Mouse (Mus musculus) hindbrain, embryonic 16.5 days (tissue): ENCODE measurements around the gene Dirc2. TPM values are rescaled to one million over a fixed set of nuclear protein-coding genes. Genes with fewer than 3 reads are reported as not detected.
A peak's percentile ranks its signal among the peaks of the same experiment; 100 is the strongest.

Experiments used
- ATAC-seq: fragments of 200-750 bp; cut with Nextera tagmentation; 2 replicates; pipeline ENCODE4 v1.8.0; 2017; ENCODE audit warnings: moderate TSS enrichment, moderate library complexity
- H3K27ac ChIP-seq: fragments of 300-500 bp; sonication (generic); 2 replicates; pipeline ENCODE4 v1.5.1; 2014; ENCODE audit warnings: low read depth, mild to moderate bottlenecking, control low read depth, low read length, moderate library complexity
- H3K27me3 ChIP-seq: fragments of 300-500 bp; sonication (generic); replicated peaks from 2 replicates; pipeline ENCODE4 v1.6.1; 2014; ENCODE audit warnings: low read length; ENCODE audit not compliant: control insufficient read depth, insufficient read depth
- H3K36me3 ChIP-seq: fragments of 300-500 bp; sonication (generic); 2 replicates; pipeline ENCODE4 v1.6.1; 2014; ENCODE audit warnings: mild to moderate bottlenecking, low read length, moderate library complexity, mixed read lengths; ENCODE audit not compliant: control insufficient read depth, insufficient read depth
- H3K4me1 ChIP-seq: fragments of 300-500 bp; sonication (generic); 2 replicates; pipeline ENCODE4 v1.6.1; 2014; ENCODE audit warnings: low read depth, low read length; ENCODE audit not compliant: control insufficient read depth, insufficient read depth
- H3K4me2 ChIP-seq: fragments of 300-500 bp; sonication (generic); 2 replicates; pipeline ENCODE4 v1.6.1; 2014; ENCODE audit warnings: mild to moderate bottlenecking, low read length, control low read depth, moderate library complexity
- H3K4me3 ChIP-seq: fragments of 300-500 bp; sonication (generic); 2 replicates; pipeline ENCODE4 v1.5.1; 2014; ENCODE audit warnings: mild to moderate bottlenecking, low read length, control low read depth, moderate library complexity
- H3K9ac ChIP-seq: fragments of 300-500 bp; sonication (generic); 2 replicates; pipeline ENCODE4 v1.6.1; 2014; ENCODE audit warnings: low read depth, mild to moderate bottlenecking, control low read depth, low read length, moderate library complexity
- H3K9me3 ChIP-seq: fragments of 300-500 bp; sonication (generic); 2 replicates; pipeline ENCODE4 v1.6.1; 2014; ENCODE audit warnings: mild to moderate bottlenecking, low read length, moderate library complexity; ENCODE audit not compliant: control insufficient read depth
- WGBS: fragments of 180-500 bp; shearing (Covaris S2); extraction: QIAGEN DNeasy Blood & Tissue Kit; methylation state at CpG from one replicate; pipeline ENCODE4 v1.1.7; 2014; 5-methylcytosine and 5-hydroxymethylcytosine counted together
- polyA plus RNA-seq: library from polyadenylated mRNA; unstranded; fragments of >200 nt; fragmentation: Nextera tagmentation; extraction: Ambion mirVana; gene quantifications from 2 replicates; pipeline ENCODE4 v1.2.1, GENCODE M21; 2015

The Dirc2 gene
- polyA plus RNA-seq, 1 experiment from 2014 or later: 34.1 TPM

DNA sequence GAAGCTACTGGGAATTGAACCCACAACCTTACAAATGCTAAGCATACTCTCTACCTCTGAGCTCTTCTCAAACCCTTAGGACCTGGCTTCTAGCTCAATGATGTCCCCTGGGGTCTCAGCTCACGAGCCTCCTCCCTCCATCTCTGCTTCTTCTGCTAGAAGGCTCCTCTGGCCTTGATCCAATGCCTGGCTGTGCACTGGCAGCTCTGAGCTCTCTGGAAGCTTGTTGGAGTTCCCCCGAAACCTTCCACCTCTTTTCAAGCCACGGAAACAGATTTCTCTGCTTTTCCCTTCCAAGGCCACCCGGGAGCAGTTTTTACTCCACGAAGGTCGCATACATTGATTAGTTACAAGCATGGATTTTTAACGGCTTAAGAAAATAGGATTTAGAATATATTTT is 82.7 kb downstream of the Dirc2 start:
- no peak for ATAC-seq
- no peak overlapping the region for H3K9ac ChIP-seq
- no peaks in the 10 kb centered on the region for H3K36me3 ChIP-seq
- no peaks in the 10 kb centered on the region for H3K9me3 ChIP-seq
- H3K27me3 ChIP-seq: no peaks in the 10 kb centered on the region
- no peak overlapping the region for H3K4me2 ChIP-seq
- WGBS: 43% methylated on average over 7 of the region's 7 CpGs
- H3K4me1 ChIP-seq: peaks cover 8% of the 10 kb centered on the region
- no peak overlapping the region for H3K27ac ChIP-seq
- H3K4me3 ChIP-seq: no peak overlapping the region

GRCm38 (mm10) chr16:35685027-35685426 is 84.1 kb downstream of the Dirc2 start:
- Histone ChIP-seq H3K4me3 (no peak overlapping the region), H3K36me3 (no peaks in the 10 kb centered on the region), H3K4me2 (no peak overlapping the region), H3K9me3 (no peaks in the 10 kb centered on the region), H3K4me1 (peaks cover 11% of the 10 kb centered on the region), H3K9ac (no peak overlapping the region), H3K27me3 (no peaks in the 10 kb centered on the region), H3K27ac (no peak overlapping the region)
- WGBS: 80% methylated on average over 13 of the region's 13 CpGs
- ATAC-seq: no peak

GRCm38 (mm10) chr16:35681327-35682108 is 87.6 kb downstream of the Dirc2 start:
- WGBS: 55% methylated on average over 17 of the region's 17 CpGs
- H3K27me3 ChIP-seq: no peaks in the 10 kb centered on the region
- peak; percentile 36; the same call in 1 of the 2 replicates for ATAC-seq
- no peak overlapping the region for H3K9ac ChIP-seq
- no peak overlapping the region for H3K4me2 ChIP-seq
- H3K27ac ChIP-seq: no peak overlapping the region
- H3K4me1 ChIP-seq: peaks cover 6% of the 10 kb centered on the region
- H3K4me3 ChIP-seq: no peak overlapping the region
- H3K9me3 ChIP-seq: no peaks in the 10 kb centered on the region
- H3K36me3 ChIP-seq: no peaks in the 10 kb centered on the region

GRCm38 (mm10) chr16:35678476-35678875 is 90.7 kb downstream of the Dirc2 start:
- WGBS: 27% methylated on average over 3 of the region's 3 CpGs
- ATAC-seq: no peak
- no peak overlapping the region for H3K27ac ChIP-seq

DNA sequence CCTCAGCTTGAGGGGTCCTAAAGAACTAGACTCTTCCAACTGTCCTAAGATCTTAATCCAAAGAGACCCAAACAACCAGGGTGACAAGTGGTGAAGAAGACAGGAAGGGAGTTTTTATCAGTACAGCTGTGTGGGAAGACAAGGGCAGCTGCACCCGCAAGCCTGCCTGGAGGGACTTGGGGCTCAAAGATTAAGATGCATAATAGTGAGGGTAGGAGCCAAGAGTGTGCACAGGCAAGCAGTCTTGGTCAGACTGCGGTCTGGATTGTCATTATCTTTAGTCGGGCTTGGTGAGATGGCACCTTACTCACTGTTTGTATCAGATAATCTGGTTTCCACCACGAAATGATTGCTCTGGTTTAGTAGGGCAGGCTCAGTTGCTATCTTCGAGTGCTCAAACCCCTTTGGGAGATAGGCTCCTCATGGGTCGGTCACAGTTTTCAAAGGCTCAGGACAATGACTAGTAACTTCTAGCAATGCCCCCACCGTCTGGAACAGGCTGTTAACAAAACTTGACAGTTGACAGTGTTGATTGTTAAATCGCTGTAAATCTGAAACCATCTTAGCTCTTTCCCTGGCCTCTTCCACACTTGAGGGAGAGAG is 91.5 kb downstream of the Dirc2 start:
- Histone ChIP-seq H3K27ac (no peak overlapping the region), H3K36me3 (no peaks in the 10 kb centered on the region), H3K4me2 (no peak overlapping the region), H3K4me3 (no peak overlapping the region), H3K4me1 (peaks cover 6% of the 10 kb centered on the region; the same call in 1 of the 2 replicates), H3K9me3 (no peaks in the 10 kb centered on the region), H3K27me3 (no peaks in the 10 kb centered on the region), H3K9ac (no peak overlapping the region)
- 79% methylated on average over 8 of the region's 8 CpGs for WGBS
- no peak for ATAC-seq

More at GRCm38 (mm10) chr16:35678476-35678875, 90.7 kb downstream of the Dirc2 start:
- no peaks in the 10 kb centered on the region for H3K27me3 ChIP-seq
- H3K9ac ChIP-seq: no peak overlapping the region
- no peak overlapping the region for H3K4me2 ChIP-seq
- peaks cover 6% of the 10 kb centered on the region; the same call in 1 of the 2 replicates for H3K4me1 ChIP-seq
- no peaks in the 10 kb centered on the region for H3K9me3 ChIP-seq
- H3K36me3 ChIP-seq: no peaks in the 10 kb centered on the region
- H3K4me3 ChIP-seq: no peak overlapping the region

GRCm38 (mm10) chr16:35664847-35665246 is 104.3 kb downstream of the Dirc2 start:
- WGBS: 88% methylated on average over 4 of the region's 4 CpGs

DNA sequence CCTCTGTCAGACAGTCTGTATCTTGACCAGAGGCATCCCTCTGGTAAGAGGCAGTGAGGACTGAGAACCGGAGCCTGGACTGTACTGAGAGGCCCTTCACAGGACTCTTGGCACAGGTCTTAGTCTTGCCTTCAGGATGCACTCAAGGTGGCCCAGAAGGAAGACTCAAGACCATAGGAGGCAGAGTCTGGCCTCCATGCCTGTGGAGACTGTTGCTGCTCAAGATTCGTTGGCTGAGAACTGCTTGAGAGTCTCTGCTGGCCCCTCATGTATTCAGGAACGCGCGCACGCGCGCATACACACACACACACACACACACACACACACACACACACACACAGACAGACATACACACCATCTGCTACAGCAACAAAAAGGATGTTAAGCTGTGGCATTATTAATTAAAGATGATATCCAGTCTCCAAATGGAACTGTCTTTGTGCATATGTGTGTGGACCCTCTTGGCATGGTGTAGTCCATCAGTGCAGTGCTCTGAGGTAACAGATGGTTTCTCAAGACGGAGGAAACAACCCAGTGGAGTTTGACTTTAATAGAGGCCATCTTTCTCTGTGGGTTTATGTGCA is 105.2 kb downstream of the Dirc2 start:
- peaks cover 6% of the 10 kb centered on the region; the same call in 1 of the 2 replicates for H3K36me3 ChIP-seq
- no peak overlapping the region for H3K4me2 ChIP-seq
- ATAC-seq: peak; percentile 38; the same call in 1 of the 2 replicates
- H3K27ac ChIP-seq: no peak overlapping the region
- H3K4me3 ChIP-seq: no peak overlapping the region
- 79% methylated on average over 9 of the region's 9 CpGs for WGBS
- H3K27me3 ChIP-seq: no peaks in the 10 kb centered on the region
- no peaks in the 10 kb centered on the region for H3K9me3 ChIP-seq
- no peak overlapping the region for H3K9ac ChIP-seq
- H3K4me1 ChIP-seq: no peaks in the 10 kb centered on the region

More at GRCm38 (mm10) chr16:35664847-35665246, 104.3 kb downstream of the Dirc2 start:
- Histone ChIP-seq H3K4me2 (no peak overlapping the region), H3K27ac (no peak overlapping the region), H3K4me3 (no peak overlapping the region), H3K9me3 (no peaks in the 10 kb centered on the region), H3K27me3 (no peaks in the 10 kb centered on the region), H3K9ac (no peak overlapping the region), H3K36me3 (peaks cover 6% of the 10 kb centered on the region; the same call in 1 of the 2 replicates), H3K4me1 (no peaks in the 10 kb centered on the region)
- ATAC-seq: no peak

DNA sequence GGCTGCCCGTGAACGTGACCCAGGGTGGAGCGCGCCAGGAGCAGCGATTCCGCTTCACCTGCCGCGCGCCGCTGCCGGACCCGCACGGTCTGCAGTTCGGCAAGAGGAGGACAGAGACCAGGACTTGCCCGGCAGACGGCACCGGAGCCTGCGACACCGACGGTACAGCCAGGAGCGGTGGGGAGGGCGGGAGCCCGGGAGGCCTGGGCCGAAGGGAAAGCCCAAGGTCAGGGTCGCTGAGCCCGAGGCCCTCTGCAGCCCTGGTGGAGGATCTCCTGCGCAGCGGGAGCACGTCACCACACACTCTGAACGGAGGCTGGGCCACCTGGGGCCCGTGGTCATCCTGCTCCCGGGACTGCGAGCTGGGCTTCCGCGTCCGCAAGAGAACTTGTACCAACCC is 108.9 kb downstream of the Dirc2 start:
- H3K9ac ChIP-seq: 0 out of 2 replicates have a peak overlapping the region, but pooled peaks have one; percentile 11
- WGBS: 30% methylated on average over 30 of the region's 36 CpGs
- ATAC-seq: no peak

DNA sequence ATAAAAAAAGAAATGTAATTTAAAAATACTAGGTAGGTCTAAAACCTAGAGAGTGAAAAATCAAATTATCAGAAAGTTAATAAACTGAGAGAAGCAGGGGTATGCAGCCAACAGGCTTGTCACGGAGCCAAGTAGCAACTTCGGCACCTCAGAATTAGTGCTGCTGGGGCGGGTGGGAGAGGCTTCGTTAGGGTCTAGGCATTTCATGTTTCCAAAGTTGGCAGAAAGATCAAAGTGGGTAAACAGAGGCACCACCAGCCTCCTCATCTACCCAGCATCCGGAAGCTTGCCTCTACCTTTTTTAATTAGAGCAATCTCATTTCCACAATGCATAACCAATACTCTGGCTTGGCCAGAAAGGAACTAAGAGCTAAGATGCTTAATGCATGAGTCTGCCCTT is 115.2 kb downstream of the Dirc2 start:
- ATAC-seq: no peak
- 75% methylated on average over 5 of the region's 5 CpGs for WGBS
- no peak overlapping the region for H3K27ac ChIP-seq
- no peaks in the 10 kb centered on the region for H3K27me3 ChIP-seq
- peaks cover 4% of the 10 kb centered on the region; the same call in 1 of the 2 replicates for H3K4me1 ChIP-seq
- H3K36me3 ChIP-seq: no peaks in the 10 kb centered on the region
- H3K9ac ChIP-seq: no peak overlapping the region
- H3K4me2 ChIP-seq: no peak overlapping the region
- no peak overlapping the region for H3K4me3 ChIP-seq
- no peaks in the 10 kb centered on the region for H3K9me3 ChIP-seq

More for the DNA sequence above, 108.9 kb downstream of the Dirc2 start:
- no peaks in the 10 kb centered on the region for H3K9me3 ChIP-seq
- H3K4me3 ChIP-seq: peak overlapping the region; percentile 15
- no peaks in the 10 kb centered on the region for H3K27me3 ChIP-seq
- no peaks in the 10 kb centered on the region for H3K4me1 ChIP-seq
- peak overlapping the region; percentile 44 for H3K4me2 ChIP-seq
- peaks cover 6% of the 10 kb centered on the region; the same call in 1 of the 2 replicates for H3K36me3 ChIP-seq
- H3K27ac ChIP-seq: no peak overlapping the region
